Mouse (Mus musculus): ENCODE measurements around the gene Mbtps1.

The Mbtps1 gene

GRCm38 (mm10) chr8:119571135-119571534, 12.6 kb upstream of the Mbtps1 start:
- TF ChIP-seq GATA4 (IDR thresholded peaks at IDR 0.05; ENCODE audit: insufficient replicate concordance, low read length) = no peak

- TF ChIP-seq GATA4 (IDR thresholded peaks at IDR 0.05; ENCODE audit: insufficient replicate concordance, low read length) = no peak
These were observed 11.3 kb upstream of the Mbtps1 start for GRCm38 (mm10) chr8:119569881-119570280.

- no peak for TF ChIP-seq GATA4 (IDR thresholded peaks at IDR 0.05; ENCODE audit: insufficient replicate concordance, low read length)
These were observed 10.4 kb upstream of the Mbtps1 start for GRCm38 (mm10) chr8:119568951-119569350.

GRCm38 (mm10) chr8:119568251-119568650, 9.7 kb upstream of the Mbtps1 start:
- no peak for TF ChIP-seq GATA4 (IDR thresholded peaks at IDR 0.05; ENCODE audit: insufficient replicate concordance, low read length)

GRCm38 (mm10) chr8:119566367-119566766, 7.8 kb upstream of the Mbtps1 start:
- TF ChIP-seq GATA4 (IDR thresholded peaks at IDR 0.05; ENCODE audit: insufficient replicate concordance, low read length) = no peak

GRCm38 (mm10) chr8:119563849-119564251, 5.3 kb upstream of the Mbtps1 start:
- no peak for TF ChIP-seq GATA4 (IDR thresholded peaks at IDR 0.05; ENCODE audit: insufficient replicate concordance, low read length)

- no peak for TF ChIP-seq GATA4 (IDR thresholded peaks at IDR 0.05; ENCODE audit: insufficient replicate concordance, low read length)
These were observed 826 bp upstream of the Mbtps1 start for GRCm38 (mm10) chr8:119559402-119559720.

- no peak for TF ChIP-seq GATA4 (IDR thresholded peaks at IDR 0.05; ENCODE audit: insufficient replicate concordance, low read length)
These were observed 523 bp downstream of the Mbtps1 start for GRCm38 (mm10) chr8:119557821-119558602.

- no peak for TF ChIP-seq GATA4 (IDR thresholded peaks at IDR 0.05; ENCODE audit: insufficient replicate concordance, low read length)
These were observed 1.4 kb downstream of the Mbtps1 start for GRCm38 (mm10) chr8:119557132-119557531.

GRCm38 (mm10) chr8:119555861-119556260, 2.7 kb downstream of the Mbtps1 start:
- no peak for TF ChIP-seq GATA4 (IDR thresholded peaks at IDR 0.05; ENCODE audit: insufficient replicate concordance, low read length)

- no peak for TF ChIP-seq GATA4 (IDR thresholded peaks at IDR 0.05; ENCODE audit: insufficient replicate concordance, low read length)
These were observed 5.6 kb downstream of the Mbtps1 start for GRCm38 (mm10) chr8:119552967-119553366.

GRCm38 (mm10) chr8:119548560-119549113, 9.9 kb downstream of the Mbtps1 start:
- no peak for TF ChIP-seq GATA4 (IDR thresholded peaks at IDR 0.05; ENCODE audit: insufficient replicate concordance, low read length)

- TF ChIP-seq GATA4 (IDR thresholded peaks at IDR 0.05; ENCODE audit: insufficient replicate concordance, low read length) = no peak
These were observed 11.4 kb downstream of the Mbtps1 start for GRCm38 (mm10) chr8:119547019-119547691.

GRCm38 (mm10) chr8:119545791-119546190, 12.7 kb downstream of the Mbtps1 start:
- TF ChIP-seq GATA4 (IDR thresholded peaks at IDR 0.05; ENCODE audit: insufficient replicate concordance, low read length) = no peak

- TF ChIP-seq GATA4 (IDR thresholded peaks at IDR 0.05; ENCODE audit: insufficient replicate concordance, low read length) = no peak
These were observed 13.4 kb downstream of the Mbtps1 start for GRCm38 (mm10) chr8:119545180-119545579.

GRCm38 (mm10) chr8:119544606-119545005, 13.9 kb downstream of the Mbtps1 start:
- TF ChIP-seq GATA4 (IDR thresholded peaks at IDR 0.05; ENCODE audit: insufficient replicate concordance, low read length) = no peak

All from liver, adult (tissue).